Mouse (Mus musculus) heart, adult 2 months (tissue): Measurements from ENCODE around the gene Usp10.

ENCODE experiments used
- CTCF ChIP-seq: fragments of 200-600 bp; IDR thresholded peaks from 2 replicates; pipeline ENCODE4 v1.8.1; 2022; ENCODE audit warnings: antibody characterized with exemption, mild to moderate bottlenecking, moderate library complexity
- POLR2A ChIP-seq: fragments of 200-500 bp; IDR thresholded peaks from 2 replicates; pipeline ENCODE4 v1.6.1; 2011; ENCODE audit warnings: mild to moderate bottlenecking, low read depth, low read length, control low read depth; ENCODE audit not compliant: insufficient read depth

DNA sequence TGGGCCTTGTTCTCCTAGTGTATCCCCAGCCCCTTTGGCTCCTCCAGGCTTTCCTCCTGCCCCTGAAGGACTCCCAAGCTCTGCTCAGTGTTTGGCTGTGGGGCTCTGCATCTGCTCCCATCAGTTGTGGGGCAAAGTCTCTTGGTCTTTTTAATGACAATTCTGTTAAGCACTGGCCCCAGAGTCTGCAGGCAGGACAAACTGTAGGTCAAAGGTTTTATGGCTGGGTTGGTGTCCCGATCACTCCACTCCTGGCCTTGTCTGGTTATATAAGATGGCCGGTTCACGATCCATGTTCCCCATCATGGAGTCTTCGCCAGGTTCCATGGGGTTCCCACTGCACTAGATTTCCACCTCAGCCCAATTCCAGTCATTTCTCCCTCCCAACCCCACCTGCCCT lies 23.5 kb downstream of the Usp10 start:
- TF ChIP-seq POLR2A (no peak), CTCF (no peak)
